Mouse (Mus musculus): Measurements from ENCODE around the gene Fam213b.

Fam213b gene

GRCm38 (mm10) chr4:154898506-154899446 lies at the start of gene Fam213b:
Gene Fam213b, minus strand, starts transcription at chr4:154899135.
- in situ Hi-C loops (cut with MboI): loop anchor here (25.0 kb wide), 1 partner anchor 339 kb away; the partner anchor contains the start of gene Faap20

- in situ Hi-C loops (cut with MboI): no loop called here
These were observed 49.4 kb upstream of the Fam213b start for GRCm38 (mm10) chr4:154948066-154948939.

- in situ Hi-C loops (cut with MboI): no loop called here
These were observed 47.4 kb upstream of the Fam213b start for GRCm38 (mm10) chr4:154946319-154946718.

GRCm38 (mm10) chr4:154944121-154944590 lies 45.2 kb upstream of the Fam213b start:
- in situ Hi-C loops (cut with MboI): no loop called here

DNA sequence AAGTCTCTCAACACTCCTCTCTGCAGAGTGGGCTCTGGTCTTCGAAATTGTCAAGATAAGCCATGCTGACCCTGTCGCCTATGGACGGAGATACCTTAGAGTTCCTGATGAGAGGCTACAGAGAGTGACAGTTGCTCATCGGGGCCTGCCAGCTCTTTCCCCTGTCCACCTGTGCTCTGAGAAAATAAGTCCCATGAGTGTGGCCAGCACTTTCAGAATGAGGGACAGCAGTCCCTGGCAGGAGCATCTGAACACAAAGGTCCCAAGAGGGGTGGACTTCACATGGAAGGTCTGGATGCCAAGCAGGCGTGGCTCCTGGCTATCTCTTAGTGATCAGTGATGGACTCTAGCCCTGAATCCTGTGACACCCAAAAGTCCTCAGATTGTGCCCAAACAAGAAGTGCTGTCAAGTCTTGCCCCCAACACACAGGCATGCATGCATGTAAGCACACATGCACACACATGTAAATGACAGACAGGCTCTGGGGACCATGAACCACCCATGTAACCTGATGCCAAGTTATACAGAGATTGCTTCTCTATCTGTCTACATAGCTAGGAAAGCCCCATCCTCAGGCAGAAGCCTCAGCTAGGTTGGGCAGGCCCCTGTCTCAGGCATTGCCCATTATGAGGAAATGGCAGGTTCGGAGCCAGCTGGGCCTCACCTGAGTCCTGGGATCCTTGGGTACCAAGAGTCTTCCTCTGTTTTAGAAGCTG lies 44.5 kb upstream of the Fam213b start:
- in situ Hi-C loops (cut with MboI): no loop called here

- in situ Hi-C loops (cut with MboI): no loop called here
These were observed 43.8 kb upstream of the Fam213b start for GRCm38 (mm10) chr4:154942632-154943322.

- in situ Hi-C loops (cut with MboI): no loop called here
These were observed 42.9 kb upstream of the Fam213b start for GRCm38 (mm10) chr4:154941831-154942230.

- in situ Hi-C loops (cut with MboI): no loop called here
These were observed 41.2 kb upstream of the Fam213b start for GRCm38 (mm10) chr4:154940156-154940555.

DNA sequence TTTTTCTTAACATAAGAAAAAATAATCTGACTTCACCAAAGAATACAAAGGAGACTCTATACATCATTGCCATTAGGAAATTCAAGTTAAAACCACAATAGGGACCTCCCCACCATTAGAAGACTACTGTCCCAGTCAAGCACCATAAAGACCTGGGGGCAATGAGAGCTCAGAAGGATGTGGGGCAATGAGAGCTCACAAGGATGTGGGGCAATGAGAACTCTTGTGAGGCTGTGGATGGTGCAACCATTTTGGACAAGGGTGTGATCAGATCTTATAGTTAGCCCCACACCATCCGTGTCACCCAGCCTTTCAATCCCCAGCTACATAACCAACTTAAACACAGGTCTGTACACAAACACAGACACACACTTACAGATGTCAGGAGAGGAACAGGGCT lies 38.8 kb upstream of the Fam213b start:
- in situ Hi-C loops (cut with MboI): no loop called here

- in situ Hi-C loops (cut with MboI): no loop called here
These were observed 37.8 kb upstream of the Fam213b start for GRCm38 (mm10) chr4:154936542-154937255.

DNA sequence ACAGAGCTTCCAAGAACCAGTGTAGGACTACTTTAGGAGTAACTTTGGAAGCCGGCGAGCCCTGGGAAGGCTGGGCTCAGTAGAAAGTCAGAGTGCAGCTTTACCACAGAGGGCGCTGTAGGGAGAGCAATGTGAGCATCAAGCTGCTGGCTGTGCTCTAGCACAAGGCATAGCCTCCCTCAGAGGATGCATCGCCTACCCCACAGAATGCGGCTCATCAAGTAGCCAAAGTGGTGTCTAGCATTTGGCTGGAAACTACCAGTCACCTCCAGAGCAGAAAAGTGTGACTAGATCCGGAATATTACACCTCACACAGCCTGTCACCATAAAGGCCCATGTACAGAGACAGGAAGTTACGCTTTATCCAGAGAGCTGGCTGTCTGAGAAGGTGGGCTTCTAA lies 36.9 kb upstream of the Fam213b start:
- in situ Hi-C loops (cut with MboI): no loop called here

- in situ Hi-C loops (cut with MboI): no loop called here
These were observed 35.9 kb upstream of the Fam213b start for GRCm38 (mm10) chr4:154934800-154935199.

DNA sequence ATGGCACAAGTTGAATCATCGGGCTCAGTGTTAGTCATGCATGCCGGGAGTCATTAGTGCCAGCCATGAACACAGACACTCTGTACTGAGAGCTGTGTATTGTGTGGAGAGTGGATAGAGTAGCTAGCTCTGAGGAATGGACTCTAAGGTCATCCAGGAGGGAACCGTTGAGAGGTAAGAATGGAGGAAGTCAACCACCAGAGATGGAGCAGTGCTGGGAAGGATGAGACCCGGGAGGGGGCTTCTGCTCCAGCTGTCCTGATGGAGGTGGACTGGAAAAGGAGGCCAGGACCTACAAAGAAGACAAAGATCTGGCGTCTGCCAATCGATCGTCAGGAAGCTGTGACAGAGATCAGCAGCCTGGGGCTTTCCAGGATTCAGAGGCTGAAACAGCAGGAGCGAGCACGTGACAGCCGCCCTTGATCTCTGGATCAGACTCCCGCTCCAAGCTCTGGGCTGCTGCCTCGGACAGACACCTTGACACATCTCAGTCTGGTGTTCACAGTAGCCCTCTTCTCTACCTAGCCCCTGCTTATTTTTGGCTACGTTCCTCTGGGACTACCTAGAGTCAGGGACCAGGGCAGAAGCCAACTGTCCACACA lies 34.5 kb upstream of the Fam213b start:
- in situ Hi-C loops (cut with MboI): no loop called here

GRCm38 (mm10) chr4:154929088-154929660 lies 30.2 kb upstream of the Fam213b start:
- in situ Hi-C loops (cut with MboI): no loop called here

DNA sequence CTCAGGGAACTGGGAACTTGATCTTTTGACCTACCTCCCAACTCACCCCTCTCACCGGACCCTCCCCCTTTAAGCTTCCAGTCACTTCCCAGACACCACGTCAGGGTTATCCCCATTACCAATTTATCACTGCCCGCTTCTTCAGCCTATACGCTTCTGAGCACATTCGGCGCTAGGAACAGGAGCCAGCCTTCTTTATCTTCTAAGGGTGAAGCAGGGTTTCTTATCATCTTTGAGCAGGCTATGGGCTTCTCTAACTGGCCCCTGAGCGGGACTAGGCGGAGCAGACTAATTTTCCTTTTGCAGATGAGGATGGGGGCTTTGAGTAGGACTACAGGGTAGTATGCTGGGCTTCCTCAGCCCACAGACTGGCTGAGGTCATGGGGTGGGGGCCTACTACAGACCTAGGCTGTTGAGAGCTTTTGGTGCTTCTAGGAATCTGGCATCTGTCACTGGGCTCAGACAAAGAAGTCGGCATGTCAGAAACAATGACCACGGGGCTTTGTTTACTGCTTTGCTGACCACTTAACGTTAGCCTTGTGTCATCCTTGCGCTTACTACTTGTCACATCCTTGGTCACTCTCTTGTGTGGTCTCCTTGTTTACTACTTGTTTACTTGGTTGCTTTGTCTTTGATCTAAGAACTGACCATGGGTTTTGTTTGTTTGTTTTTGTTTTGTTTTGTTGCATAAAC lies 29.6 kb upstream of the Fam213b start, which contains the start of gene Tnfrsf14:
Tnfrsf14 (minus strand) TSS at position 169 of the 693 bp plus-strand sequence.
- in situ Hi-C loops (cut with MboI): no loop called here

DNA sequence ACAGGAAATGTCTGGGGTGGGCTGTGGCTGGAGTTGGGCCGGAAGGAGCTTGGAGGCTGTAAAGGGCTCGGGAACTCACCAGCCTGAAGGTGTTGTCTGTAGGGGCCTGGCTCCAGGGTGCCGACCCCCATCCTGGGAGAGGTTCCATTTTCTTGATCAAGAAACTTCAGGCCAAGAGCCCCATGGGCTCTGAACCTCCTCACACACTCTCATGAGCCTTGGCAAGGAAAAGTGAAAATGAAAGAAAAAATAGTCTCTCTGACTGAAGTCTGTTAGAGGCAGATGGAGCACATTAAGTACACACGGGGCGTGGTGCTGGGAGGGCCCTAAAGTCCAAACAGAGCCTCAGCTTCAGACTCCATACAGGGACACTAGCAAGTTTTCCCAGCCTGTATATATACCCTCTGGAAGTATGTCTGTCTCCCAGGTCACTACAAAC lies 29.0 kb upstream of the Fam213b start:
- in situ Hi-C loops (cut with MboI): no loop called here

- in situ Hi-C loops (cut with MboI): no loop called here
These were observed 28.3 kb upstream of the Fam213b start for GRCm38 (mm10) chr4:154926969-154927898.

DNA sequence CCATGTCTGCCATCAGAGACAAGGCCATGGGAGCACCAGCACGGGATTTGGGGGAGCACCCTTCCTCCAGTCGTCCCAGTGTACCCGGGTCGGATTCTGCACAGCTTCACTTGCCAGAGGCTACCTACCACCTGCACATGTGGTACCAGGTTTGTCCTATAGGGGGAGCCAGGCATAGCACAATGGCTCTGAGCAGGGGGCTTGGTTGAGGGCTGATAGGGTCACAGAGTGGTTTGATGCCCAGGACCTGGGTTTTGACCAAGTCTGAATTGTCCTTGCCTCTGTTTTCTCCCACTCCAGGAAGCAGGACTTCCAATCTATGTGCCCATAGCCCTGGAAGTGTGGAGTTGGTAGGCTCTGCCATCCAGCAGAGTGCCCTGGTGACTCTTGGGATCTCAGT lies 26.5 kb upstream of the Fam213b start:
- in situ Hi-C loops (cut with MboI): no loop called here
